Mouse (Mus musculus) heart, postnatal 4 days (tissue): ENCODE results near the gene Vmn1r93. TPM values are rescaled to one million over a fixed set of nuclear protein-coding genes. Genes with fewer than 3 reads are reported as not detected.
"Not testable (repeated sequence)": the region's sequence is repeated elsewhere in the genome, so short reads cannot be mapped to it uniquely, and the experiment has no call there.

Experiments used
- DNase-seq: peaks from one replicate; pipeline ENCODE4 v3.0.0; 2021
- total RNA-seq, 2 experiments: library from RNA; stranded (reverse); gene quantifications; 2 replicates each; pipeline ENCODE4 v1.2.3; 2021

The Vmn1r93 gene
- total RNA-seq: not detected

GRCm38 (mm10) chr7:20138988-20139387 lies at the start of gene Vmn1r93:
Gene Vmn1r93 (minus strand): TSS chr7:20139088.
- not testable (repeated sequence) for DNase-seq

GRCm38 (mm10) chr7:20168277-20168676 lies 29.4 kb upstream of the Vmn1r93 start, which contains the start of gene Vmn1r94:
Gene Vmn1r94 (minus strand): TSS chr7:20168377.
- not testable (repeated sequence) for DNase-seq

- DNase-seq: not testable (repeated sequence)
Observed at GRCm38 (mm10) chr7:20122479-20122878, 16.4 kb downstream of the Vmn1r93 start, which contains the start of gene Gm16442. Gene Gm16442 (minus strand): TSS chr7:20122579.

GRCm38 (mm10) chr7:20099380-20099779 lies 39.5 kb downstream of the Vmn1r93 start, which contains the start of gene Vmn1r91:
Gene Vmn1r91 (plus strand): TSS chr7:20099680.
- not testable (repeated sequence) for DNase-seq

Other genes starting within 250 kb of the Vmn1r93 start
- gene Pvr, start 217.9 kb downstream of the Vmn1r93 start, total RNA-seq: 10 to 100 TPM; 25.7 to 28.3 TPM
- 1 to 10 TPM; 2.2 to 2.6 TPM for gene Igsf23, start 188.3 kb downstream of the Vmn1r93 start, total RNA-seq
- gene Ceacam20, start 173.7 kb downstream of the Vmn1r93 start, total RNA-seq: not detected
- gene Nlrp9b, start 147.6 kb downstream of the Vmn1r93 start, total RNA-seq: not detected
- gene Vmn1r91, start 39.4 kb downstream of the Vmn1r93 start, total RNA-seq: not detected
- not detected for gene Gm16442, start 16.5 kb downstream of the Vmn1r93 start, total RNA-seq
- gene Vmn1r94, start 29.3 kb upstream of the Vmn1r93 start, total RNA-seq: not detected
- gene Vmn1r95, start 54.6 kb upstream of the Vmn1r93 start, total RNA-seq: not detected
- not detected for gene Gm6164, start 66.5 kb upstream of the Vmn1r93 start, total RNA-seq
- gene Gm4498, start 94.7 kb upstream of the Vmn1r93 start, total RNA-seq: not detected
- not detected for gene Gm5890, start 123.7 kb upstream of the Vmn1r93 start, total RNA-seq
- not detected for gene Gm4133, start 195.0 kb upstream of the Vmn1r93 start, total RNA-seq
- gene Gm5728, start 236.3 kb upstream of the Vmn1r93 start, total RNA-seq: not detected